Mouse (Mus musculus): ENCODE results near the gene Olfr1180.
"Not testable (repeated sequence)": the region's sequence is repeated elsewhere in the genome, so short reads cannot be mapped to it uniquely, and the experiment has no call there.

Olfr1180 gene

GRCm38 (mm10) chr2:88419051-88419450 is at the start of gene Olfr1180:
Gene Olfr1180 (minus strand): TSS chr2:88419151.
- DNase-seq (ENCODE audit: low read depth, low spot score), result no peak

- DNase-seq (ENCODE audit: low read depth, low spot score), result not testable (repeated sequence)
Observed at GRCm38 (mm10) chr2:88454567-88454966, 35.6 kb upstream of the Olfr1180 start, which contains the start of gene Olfr1183. Gene Olfr1183 (plus strand): TSS chr2:88454867.

- no peak for DNase-seq (ENCODE audit: low read depth, low spot score)
Observed at GRCm38 (mm10) chr2:88449031-88449430, 30.1 kb upstream of the Olfr1180 start, which contains the start of gene Gm13757. Gene Gm13757 (minus strand): TSS chr2:88449131.

- no peak for DNase-seq (ENCODE audit: low read depth, low spot score)
Observed at GRCm38 (mm10) chr2:88426071-88426470, 7.1 kb upstream of the Olfr1180 start, which contains the start of gene Olfr1181. Gene Olfr1181 (minus strand): TSS chr2:88426171.

GRCm38 (mm10) chr2:88406353-88406752 is 12.6 kb downstream of the Olfr1180 start, which contains the start of gene Olfr1179:
Gene Olfr1179 (minus strand): TSS chr2:88406453.
- no peak for DNase-seq (ENCODE audit: low read depth, low spot score)

- no peak for DNase-seq (ENCODE audit: low read depth, low spot score)
Observed at GRCm38 (mm10) chr2:88386762-88387161, 32.2 kb downstream of the Olfr1180 start, which contains the start of gene Olfr1178. Gene Olfr1178 (plus strand): TSS chr2:88387062.
